Mouse (Mus musculus) ES-E14 (cell line): ENCODE results near the gene Gsta4. TPM values are rescaled to one million over a fixed set of nuclear protein-coding genes. Genes with fewer than 3 reads are reported as not detected.

Experiments
- DNase-seq: peaks from one replicate; pipeline ENCODE4 v3.0.0-alpha.2; 2013; ENCODE audit warnings: low read depth, low spot score
- H3K27ac ChIP-seq: 2 replicates; pipeline ENCODE4 v1.5.1; 2012; ENCODE audit warnings: low read depth, mild to moderate bottlenecking, low read length, moderate library complexity, mixed read lengths; ENCODE audit not compliant: poor library complexity, insufficient read depth, severe bottlenecking
- H3K36me3 ChIP-seq: 2 replicates; pipeline ENCODE4 v1.6.1; 2012; ENCODE audit warnings: mild to moderate bottlenecking, low read length, moderate library complexity, mixed read lengths; ENCODE audit not compliant: control insufficient read depth, poor library complexity, insufficient read depth, severe bottlenecking
- H3K4me1 ChIP-seq, 2 experiments: fragments of 150-350 bp in 1 of 2; sonication (generic) in 1 of 2; 2 replicates each; pipeline ENCODE4 v1.6.1; 2012; ENCODE audit warnings: low read length in 2 of 2, mild to moderate bottlenecking in 1 of 2, mixed read lengths in 1 of 2; ENCODE audit not compliant: control insufficient read depth in 2 of 2, insufficient read depth in 2 of 2, poor library complexity in 1 of 2
- H3K4me3 ChIP-seq, 2 experiments: fragments of 150-350 bp in 1 of 2; sonication (generic) in 1 of 2; 2 replicates each; pipeline ENCODE4 v1.5.1; 2012; ENCODE audit warnings: low read length in 2 of 2, low read depth in 1 of 2, mild to moderate bottlenecking in 1 of 2, mixed read lengths in 1 of 2; ENCODE audit not compliant: insufficient read depth in 1 of 2, poor library complexity in 1 of 2, severe bottlenecking in 1 of 2
- H3K9ac ChIP-seq: 2 replicates; pipeline ENCODE4 v1.6.1; 2012; ENCODE audit warnings: low read depth, mild to moderate bottlenecking, low read length, mixed read lengths; ENCODE audit not compliant: poor library complexity, insufficient read depth, severe bottlenecking
- H3K9me3 ChIP-seq: fragments of 150-350 bp; sonication (generic); 2 replicates; pipeline ENCODE4 v1.6.1; 2012; ENCODE audit warnings: low read depth, mild to moderate bottlenecking, low read length; ENCODE audit not compliant: control insufficient read depth, insufficient read depth
- CHD2 ChIP-seq: IDR thresholded peaks from 2 replicates; pipeline ENCODE4 v1.6.1; 2014; ENCODE audit warnings: mild to moderate bottlenecking, low read depth, low read length, inconsistent platforms
- HCFC1 ChIP-seq: IDR thresholded peaks from 2 replicates; pipeline ENCODE4 v1.6.1; 2012; ENCODE audit warnings: low read length, inconsistent platforms, borderline replicate concordance; ENCODE audit not compliant: insufficient read depth
- MAFK ChIP-seq: IDR thresholded peaks from 2 replicates; pipeline ENCODE4 v1.6.1; 2014; ENCODE audit warnings: mild to moderate bottlenecking, low read depth, low read length, inconsistent platforms; ENCODE audit not compliant: insufficient read depth
- ZC3H11A ChIP-seq: IDR thresholded peaks from 2 replicates; pipeline ENCODE4 v1.6.1; 2012; ENCODE audit warnings: low read depth, mild to moderate bottlenecking, inconsistent platforms, low read length, borderline replicate concordance
- ZNF384 ChIP-seq: IDR thresholded peaks from 2 replicates; pipeline ENCODE4 v1.6.1; 2012; ENCODE audit warnings: low read depth, low read length, inconsistent platforms
- in situ Hi-C, 2 experiments: fragments of 600-800 bp; cut with MboI; formaldehyde crosslinking; loops; one replicate each; pipeline ENCODE4 v1.15.1; 2025; ENCODE audit warnings: low sequenced_read_pairs in 2 of 2, inconsistent platforms in 1 of 2; ENCODE audit not compliant: unreplicated experiment in 2 of 2
- total RNA-seq: library from RNA; depleted of rRNA; stranded (reverse); fragments of 300-350 nt; gene quantifications from 2 replicates; pipeline ENCODE4 v1.2.3, GENCODE M21; 2012

The Gsta4 gene
- total RNA-seq, 1 experiment: 309 TPM

GRCm38 (mm10) chr9:78195034-78195433 lies 12.5 kb downstream of the Gsta4 start:
- H3K4me3 ChIP-seq: peak overlapping the region; percentile 19 to 67; a peak in 3 of 4 replicates
- TF ChIP-seq HCFC1: no peak
- no peak for TF ChIP-seq ZC3H11A
- TF ChIP-seq MAFK: no peak
- TF ChIP-seq ZNF384: no peak
- no peak for TF ChIP-seq CHD2
- peaks cover 18% of the 10 kb centered on the region for H3K36me3 ChIP-seq
- peak overlapping the region; percentile 20; the same call in 1 of the 2 replicates for H3K27ac ChIP-seq
- in situ Hi-C loops: no loop called here
- H3K9me3 ChIP-seq: no peaks in the 10 kb centered on the region
- H3K9ac ChIP-seq: peak overlapping the region; percentile 76; the same call in 1 of the 2 replicates
- no peak for DNase-seq
- peaks cover 7 to 10% of the 10 kb centered on the region in 2 experiments for H3K4me1 ChIP-seq

- Histone ChIP-seq H3K4me3 (peak overlapping the region; percentile 4 to 50; a peak in 2 of 4 replicates), H3K27ac (0 out of 2 replicates have a peak overlapping the region, but pooled peaks have one; percentile 20), H3K4me1 (peaks cover 7 to 9% of the 10 kb centered on the region in 2 experiments), H3K36me3 (peaks cover 38% of the 10 kb centered on the region), H3K9me3 (no peaks in the 10 kb centered on the region), H3K9ac (peak overlapping the region; percentile 55; the same call in 1 of the 2 replicates)
- TF ChIP-seq HCFC1: no peak
- TF ChIP-seq MAFK: no peak
- TF ChIP-seq ZC3H11A: no peak
- in situ Hi-C loops: no loop called here
- DNase-seq: no peak
Observed at GRCm38 (mm10) chr9:78197801-78198200, 15.2 kb downstream of the Gsta4 start.

GRCm38 (mm10) chr9:78204194-78204593 lies 21.6 kb downstream of the Gsta4 start:
- DNase-seq: no peak

GRCm38 (mm10) chr9:78208956-78209355 lies 26.4 kb downstream of the Gsta4 start:
- Histone ChIP-seq H3K4me1 (no peaks in the 10 kb centered on the region), H3K36me3 (peaks cover 47% of the 10 kb centered on the region), H3K9me3 (no peaks in the 10 kb centered on the region), H3K4me3 (no peak overlapping the region), H3K27ac (no peak overlapping the region), H3K9ac (no peak overlapping the region)
- DNase-seq: no peak
- in situ Hi-C loops: no loop called here
- TF ChIP-seq CHD2 (no peak), ZNF384 (no peak), MAFK (no peak), ZC3H11A (no peak), HCFC1 (no peak)

More at GRCm38 (mm10) chr9:78204194-78204593, 21.6 kb downstream of the Gsta4 start:
- in situ Hi-C loops: no loop called here
- no peaks in the 10 kb centered on the region for H3K9me3 ChIP-seq
- TF ChIP-seq ZC3H11A (no peak), ZNF384 (no peak), MAFK (no peak), HCFC1 (no peak), CHD2 (no peak)
- H3K36me3 ChIP-seq: peaks cover 58% of the 10 kb centered on the region
- H3K9ac ChIP-seq: no peak overlapping the region
- H3K27ac ChIP-seq: no peak overlapping the region
- peaks cover 0 to 2% of the 10 kb centered on the region in 2 experiments; a peak in 1 of 4 replicates for H3K4me1 ChIP-seq
- H3K4me3 ChIP-seq: no peak overlapping the region

- H3K9ac ChIP-seq: no peak overlapping the region
- H3K27ac ChIP-seq: no peak overlapping the region
- no peak for DNase-seq
- TF ChIP-seq ZNF384 (no peak), HCFC1 (no peak), ZC3H11A (no peak), MAFK (no peak), CHD2 (no peak)
- peaks cover 40% of the 10 kb centered on the region for H3K36me3 ChIP-seq
- no peaks in the 10 kb centered on the region for H3K4me1 ChIP-seq
- in situ Hi-C loops: no loop called here
- no peak overlapping the region for H3K4me3 ChIP-seq
- no peaks in the 10 kb centered on the region for H3K9me3 ChIP-seq
Observed at GRCm38 (mm10) chr9:78210079-78210478, 27.5 kb downstream of the Gsta4 start.
